ENCODE assay signal across 18 mouse cellular contexts in genomic region chr11:61300205-61300604, GRCm38 (mm10). TPM values are rescaled to one million over a fixed set of nuclear protein-coding genes. Genes with fewer than 3 reads are reported as not detected.
DNase-seq lines count a peak whose midpoint lies in the region; ATAC-seq and TF ChIP-seq lines count a peak whose summit lies in the region.
"Had no signal": no experiment of that assay in that cellular context is flagged by ENCODE, and none has a peak within 500 bp of the region (broad histone marks: within the 10 kb centered on the region; RNA-seq: fewer than 3 reads in every experiment).

No protein-coding gene starts in this region.

- H3ac ChIP-seq in myocyte (ENCODE audit: control insufficient read depth, insufficient read length) = no peak overlapping the region

- H3K27ac ChIP-seq in heart, embryonic 10.5 days = 0 out of 2 replicates have a peak overlapping the region, but pooled peaks have one; percentile 72
- H3K27ac ChIP-seq in liver, embryonic 12.5 days = no peak overlapping the region
- H3K27ac ChIP-seq in liver, postnatal 0 days (ENCODE audit: low read depth) = no peak overlapping the region; the same call in 1 of the 2 replicates
- H3K27ac ChIP-seq in heart, embryonic 16.5 days (ENCODE audit: low read length) = no peak overlapping the region

- no peak for ATAC-seq in liver, embryonic 12.5 days
- ATAC-seq in liver, postnatal 0 days = no peak
- ATAC-seq in heart, embryonic 16.5 days (replicated peaks; ENCODE audit: extremely low read depth, insufficient read depth, low FRiP score) = no peak
- ATAC-seq: forebrain, postnatal 0 days had no signal

- peak overlapping the region; percentile 58 for H3K4me2 ChIP-seq in liver, embryonic 12.5 days
- H3K4me2 ChIP-seq in liver, postnatal 0 days (ENCODE audit: low read depth, low read length) = no peak overlapping the region
- H3K4me2 ChIP-seq in heart, embryonic 16.5 days (ENCODE audit: low read depth, low read length) = peak overlapping the region; percentile 60
- peak overlapping the region; percentile 33 for H3K4me2 ChIP-seq in myocyte (ENCODE audit: low read depth)

- 31% methylated on average over 3 of the region's 3 CpGs for WGBS in heart, embryonic 10.5 days
- WGBS in liver, embryonic 12.5 days (ENCODE audit: insufficient replicate concordance) = 39% methylated on average over 3 of the region's 3 CpGs
- 45% methylated on average over 3 of the region's 3 CpGs for WGBS in liver, postnatal 0 days (ENCODE audit: insufficient replicate concordance)
- WGBS in heart, embryonic 16.5 days = 57% methylated on average over 3 of the region's 3 CpGs

- no peak for TF ChIP-seq POLR2A in myocyte (IDR thresholded peaks at IDR 0.05; ENCODE audit: insufficient read length, low read depth)

- H3K9me3 ChIP-seq in heart, embryonic 10.5 days = no peaks in the 10 kb centered on the region; the same call in 1 of the 2 replicates
- H3K9me3 ChIP-seq in liver, embryonic 12.5 days (replicated peaks) = 0 out of 2 replicates have a peak, but pooled peaks cover 2% of the 10 kb centered on the region
- H3K9me3 ChIP-seq in liver, postnatal 0 days (ENCODE audit: low read length) = peaks cover 2% of the 10 kb centered on the region; the same call in 1 of the 2 replicates
- 0 out of 2 replicates have a peak, but pooled peaks cover 3% of the 10 kb centered on the region for H3K9me3 ChIP-seq in heart, embryonic 16.5 days (replicated peaks; ENCODE audit: control insufficient read depth, low read length)
- H3K9me3 ChIP-seq: G1E had no signal

- peaks cover 15% of the 10 kb centered on the region for H3K4me1 ChIP-seq in heart, embryonic 10.5 days
- H3K4me1 ChIP-seq in liver, embryonic 12.5 days = peaks cover 15% of the 10 kb centered on the region
- peaks cover 3% of the 10 kb centered on the region; the same call in 1 of the 2 replicates for H3K4me1 ChIP-seq in liver, postnatal 0 days (ENCODE audit: insufficient read depth)
- peaks cover 15% of the 10 kb centered on the region for H3K4me1 ChIP-seq in heart, embryonic 16.5 days (ENCODE audit: control insufficient read depth, insufficient read depth, low read length)

- H3K79me2 ChIP-seq in myocyte (ENCODE audit: control insufficient read depth, insufficient read depth) = no peaks in the 10 kb centered on the region

- TF ChIP-seq EP300 in liver, postnatal 0 days (IDR thresholded peaks at IDR 0.05; ENCODE audit: low read depth) = no peak

- no peak for TF ChIP-seq CTCF in liver, postnatal 0 days (IDR thresholded peaks at IDR 0.05; ENCODE audit: low read depth)

- H3K9ac ChIP-seq in liver, embryonic 12.5 days = 0 out of 2 replicates have a peak overlapping the region, but pooled peaks have one; percentile 22
- H3K9ac ChIP-seq in liver, postnatal 0 days (replicated peaks) = no peak overlapping the region
- H3K9ac ChIP-seq in heart, embryonic 16.5 days (ENCODE audit: low read length) = no peak overlapping the region
- H3K9ac ChIP-seq: forebrain, postnatal 0 days had no signal

- DNase-seq in heart, embryonic 10.5 days (ENCODE audit: low spot score) = no peak
- DNase-seq in heart, postnatal 4 days = no peak
- DNase-seq in liver, postnatal 0 days = no peak
- no peak for DNase-seq in layer of hippocampus, adult 8-10 months (ENCODE audit: low spot score in 2 of 2)
- DNase-seq in cerebellum, postnatal 36 days = no peak
- DNase-seq: cerebellum, postnatal 25 days; forebrain, postnatal 0 days; left cerebral cortex, postnatal 4 days; thymus, postnatal 36 days had no signal

- no peaks in the 10 kb centered on the region for H3K27me3 ChIP-seq in heart, embryonic 10.5 days (ENCODE audit: insufficient read depth, poor library complexity, severe bottlenecking)
- no peaks in the 10 kb centered on the region for H3K27me3 ChIP-seq in liver, embryonic 12.5 days (replicated peaks)
- H3K27me3 ChIP-seq in liver, postnatal 0 days (ENCODE audit: insufficient read depth, low read length) = no peaks in the 10 kb centered on the region
- no peaks in the 10 kb centered on the region for H3K27me3 ChIP-seq in heart, embryonic 16.5 days (ENCODE audit: control insufficient read depth, insufficient read depth, low read length)
- H3K27me3 ChIP-seq in myocyte (ENCODE audit: control insufficient read depth, insufficient read depth, insufficient read length) = no peaks in the 10 kb centered on the region

- H3K4me3 ChIP-seq in heart, embryonic 10.5 days = no peak overlapping the region
- H3K4me3 ChIP-seq in liver, embryonic 12.5 days = 0 out of 2 replicates have a peak overlapping the region, but pooled peaks have one; percentile 27
- H3K4me3 ChIP-seq in liver, postnatal 0 days (ENCODE audit: low read depth, low read length) = no peak overlapping the region
- no peak overlapping the region for H3K4me3 ChIP-seq in heart, embryonic 16.5 days (ENCODE audit: low read length)
- H3K4me3 ChIP-seq in myocyte = no peak overlapping the region

- H3K36me3 ChIP-seq in heart, embryonic 10.5 days = no peaks in the 10 kb centered on the region
- H3K36me3 ChIP-seq in liver, embryonic 12.5 days = no peaks in the 10 kb centered on the region
- no peaks in the 10 kb centered on the region for H3K36me3 ChIP-seq in liver, postnatal 0 days (replicated peaks; ENCODE audit: insufficient read depth, low read length)
- H3K36me3 ChIP-seq in heart, embryonic 16.5 days (ENCODE audit: control insufficient read depth, insufficient read depth) = no peaks in the 10 kb centered on the region
- H3K36me3 ChIP-seq in myocyte (ENCODE audit: control insufficient read depth, insufficient read depth) = no peaks in the 10 kb centered on the region
- H3K36me3 ChIP-seq: G1E had no signal

TF ChIP-seq in myocyte, 11 proteins besides CTCF, POLR2A, EP300 and RAD21:
- TF ChIP-seq SRF (IDR thresholded peaks at IDR 0.05; ENCODE audit: control insufficient read depth, insufficient read length, low read depth) = no peak
- TF ChIP-seq POLR2AphosphoS2 (IDR thresholded peaks at IDR 0.05; ENCODE audit: insufficient read length, low read depth) = no peak
- TF ChIP-seq CEBPB (IDR thresholded peaks at IDR 0.05; ENCODE audit: insufficient read depth, poor library complexity, severe bottlenecking) = no peak
- no peak for TF ChIP-seq USF1 (IDR thresholded peaks at IDR 0.05; ENCODE audit: low read depth)
- TF ChIP-seq MYOD1 (IDR thresholded peaks at IDR 0.05; ENCODE audit: control insufficient read depth in 1 of 3, insufficient read length in 2 of 3, low read depth in 2 of 3) = no peak
- TF ChIP-seq REST (IDR thresholded peaks at IDR 0.05; ENCODE audit: insufficient read depth, insufficient read length) = no peak
- TF ChIP-seq MYOG (IDR thresholded peaks at IDR 0.05; ENCODE audit: control insufficient read depth in 1 of 3, insufficient read depth in 1 of 3, insufficient read length in 2 of 3, low read depth in 2 of 3) = no peak

RNA-seq across cellular contexts. Expression of gene Aldh3a2, which starts 32.9 kb away (rescaled TPM):
- 26.3 and 29.1 TPM in 2 replicates for polyA plus RNA-seq in heart, embryonic 10.5 days (2016; fragmentation: Nextera tagmentation; extraction: Ambion mirVana)
- total RNA-seq in heart, postnatal 4 days (2021) = 10 to 100 TPM; 43.4 to 43.6 TPM
- polyA plus RNA-seq in liver, embryonic 12.5 days (2016; fragmentation: Nextera tagmentation; extraction: Ambion mirVana) = 19.5 and 24.5 TPM in 2 replicates
- polyA plus RNA-seq in liver, postnatal 0 days (2015; fragmentation: Nextera tagmentation; extraction: Ambion mirVana) = 89.8 and 93.3 TPM in 2 replicates
- polyA plus RNA-seq in heart, embryonic 16.5 days (2015; fragmentation: Nextera tagmentation; extraction: Ambion mirVana) = 33.2 and 34.3 TPM in 2 replicates
- 28.6 TPM for polyA plus RNA-seq in myocyte (2012; fragmentation: generic; extraction: Trizol)
- 10 to 100 TPM; 60.4 to 66.4 (median 61.1) TPM for total RNA-seq in layer of hippocampus, adult 8-10 months (2022)

RNA-seq across cellular contexts. Expression of gene Slc47a2, which starts 42.5 kb away (rescaled TPM):
- polyA plus RNA-seq in heart, embryonic 10.5 days (2016; fragmentation: Nextera tagmentation; extraction: Ambion mirVana) = 0.20 TPM in 1 of 2 replicates, not detected in the other
- total RNA-seq in heart, postnatal 4 days (2021) = under 1 TPM; 0.11 to 0.12 TPM
- 0.12 TPM in 1 of 2 replicates, not detected in the other for polyA plus RNA-seq in liver, embryonic 12.5 days (2016; fragmentation: Nextera tagmentation; extraction: Ambion mirVana)
- polyA plus RNA-seq in liver, postnatal 0 days (2015; fragmentation: Nextera tagmentation; extraction: Ambion mirVana) = not detected in 2 replicates
- 0.07 and 0.24 TPM in 2 replicates for polyA plus RNA-seq in heart, embryonic 16.5 days (2015; fragmentation: Nextera tagmentation; extraction: Ambion mirVana)
- polyA plus RNA-seq in myocyte (2012; fragmentation: generic; extraction: Trizol) = 0.01 TPM
- total RNA-seq in layer of hippocampus, adult 8-10 months (2022) = under 1 TPM in 3 of 4 experiments, not detected in 1; 0.31 to 0.39 (median 0.32) TPM
- total RNA-seq: adrenal gland, postnatal 25 days; forebrain, postnatal 0 days; G1E; neutrophil, adult 5-6 weeks had no signal
- polyA plus RNA-seq: C2C12; forebrain, postnatal 0 days; G1E; hindbrain, embryonic 11.5 days; kidney, embryonic 14.5 days had no signal
